13 mouse cellular contexts compared by ENCODE assay signal in the genomic region with DNA sequence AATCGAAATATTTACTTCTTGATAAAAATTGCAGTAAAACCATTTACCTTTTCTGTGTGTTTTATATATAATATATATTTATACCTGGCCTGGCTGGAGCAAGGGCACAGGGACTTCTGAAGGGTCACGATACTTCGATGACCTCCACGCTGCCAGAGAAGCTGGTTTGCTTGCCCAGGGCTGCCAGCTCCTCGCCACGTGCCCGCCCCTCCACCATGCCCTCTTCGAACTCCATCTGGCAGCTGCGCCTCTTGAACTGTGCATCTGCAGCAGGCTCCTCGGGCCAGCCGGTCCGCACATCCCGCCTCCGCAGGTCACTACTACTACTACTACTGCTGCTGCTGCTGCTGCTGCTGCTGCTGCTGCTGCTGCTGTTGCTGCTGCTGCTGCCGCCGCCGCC. TPM values are rescaled to one million over a fixed set of nuclear protein-coding genes. Genes with fewer than 3 reads are reported as not detected.
DNase-seq lines count a peak whose midpoint lies in the region; ATAC-seq and TF ChIP-seq lines count a peak whose summit lies in the region.
"Had no signal": no experiment of that assay in that cellular context is flagged by ENCODE, and none has a peak within 500 bp of the region (broad histone marks: within the 10 kb centered on the region; RNA-seq: fewer than 3 reads in every experiment).

No protein-coding gene starts in this region.

- no peaks in the 10 kb centered on the region for H3K9me3 ChIP-seq in heart, embryonic 11.5 days (replicated peaks; ENCODE audit: control insufficient read depth, low read length)
- H3K9me3 ChIP-seq in lung, embryonic 16.5 days (ENCODE audit: control insufficient read depth, low read length): no peaks in the 10 kb centered on the region
- H3K9me3 ChIP-seq in embryonic facial prominence, embryonic 11.5 days (replicated peaks; ENCODE audit: control insufficient read depth, low read length): no peaks in the 10 kb centered on the region
- no peaks in the 10 kb centered on the region for H3K9me3 ChIP-seq in liver, embryonic 12.5 days (replicated peaks)

- TF ChIP-seq POLR2A in lung, adult 2 months (IDR thresholded peaks at IDR 0.05; ENCODE audit: borderline replicate concordance, extremely low read depth, low read depth, low read length): no peak

- ATAC-seq in heart, embryonic 11.5 days (replicated peaks; ENCODE audit: insufficient number of reproducible peaks, low FRiP score, low TSS enrichment): no peak
- no peak for ATAC-seq in lung, embryonic 16.5 days (ENCODE audit: low read depth)
- ATAC-seq in embryonic facial prominence, embryonic 11.5 days (replicated peaks; ENCODE audit: insufficient number of reproducible peaks, low FRiP score, low TSS enrichment, low read depth): no peak
- ATAC-seq in liver, embryonic 12.5 days: no peak
- ATAC-seq in erythroid progenitor cell, adult 5-6 weeks (replicated peaks; ENCODE audit: low FRiP score, poor library complexity, severe bottlenecking): no peak
- ATAC-seq: inflammation-experienced regulatory T-cells, adult 6 months had no signal

- no peak for TF ChIP-seq CTCF in lung, adult 2 months (IDR thresholded peaks at IDR 0.05; ENCODE audit: insufficient read depth, low read length)

- peaks cover 2% of the 10 kb centered on the region; the same call in 1 of the 2 replicates for H3K36me3 ChIP-seq in heart, embryonic 11.5 days (ENCODE audit: control insufficient read depth, insufficient read depth, low read length)
- no peaks in the 10 kb centered on the region for H3K36me3 ChIP-seq in lung, embryonic 16.5 days (ENCODE audit: control insufficient read depth, insufficient read depth, low read length)
- no peaks in the 10 kb centered on the region for H3K36me3 ChIP-seq in embryonic facial prominence, embryonic 11.5 days (replicated peaks; ENCODE audit: control insufficient read depth, insufficient read depth, low read depth, low read length)
- H3K36me3 ChIP-seq in liver, embryonic 12.5 days: peaks cover 53% of the 10 kb centered on the region

- no peak for DNase-seq in heart, postnatal 10 days
- DNase-seq in lung, adult 2 months: no peak
- DNase-seq in embryonic facial prominence, embryonic 11.5 days (ENCODE audit: low spot score): no peak
- no peak for DNase-seq in urinary bladder, postnatal 14 days (ENCODE audit: low spot score)

- intact Hi-C loops in heart, postnatal 10 days (cut with DNase I): no loop called here

- H3K27ac ChIP-seq in heart, embryonic 11.5 days (ENCODE audit: low read depth, low read length): no peak overlapping the region
- no peak overlapping the region for H3K27ac ChIP-seq in lung, embryonic 16.5 days (ENCODE audit: low read length)
- H3K27ac ChIP-seq in embryonic facial prominence, embryonic 11.5 days (replicated peaks; ENCODE audit: low read depth, low read length): no peak overlapping the region
- no peak overlapping the region for H3K27ac ChIP-seq in liver, embryonic 12.5 days

- peak overlapping the region; percentile 55 for H3K4me2 ChIP-seq in heart, embryonic 11.5 days
- H3K4me2 ChIP-seq in lung, embryonic 16.5 days (ENCODE audit: low read depth, low read length): peak overlapping the region; percentile 53
- H3K4me2 ChIP-seq in embryonic facial prominence, embryonic 11.5 days (ENCODE audit: low read depth, low read length): peak overlapping the region; percentile 56
- H3K4me2 ChIP-seq in liver, embryonic 12.5 days: peak overlapping the region; percentile 51

- H3K9ac ChIP-seq in heart, embryonic 11.5 days (ENCODE audit: low read depth, low read length): no peak overlapping the region
- no peak overlapping the region for H3K9ac ChIP-seq in lung, embryonic 16.5 days (ENCODE audit: low read length)
- H3K9ac ChIP-seq in embryonic facial prominence, embryonic 11.5 days (replicated peaks; ENCODE audit: low read length): no peak overlapping the region
- H3K9ac ChIP-seq in liver, embryonic 12.5 days: no peak overlapping the region

- 37% methylated on average over 15 of the region's 17 CpGs for WGBS in heart, embryonic 11.5 days (ENCODE audit: insufficient replicate concordance)
- 25% methylated on average over 15 of the region's 17 CpGs for WGBS in lung, embryonic 16.5 days
- 73% methylated on average over 17 of the region's 17 CpGs for WGBS in lung, adult 2 months
- 20% methylated on average over 14 of the region's 17 CpGs for WGBS in embryonic facial prominence, embryonic 11.5 days
- 24% methylated on average over 17 of the region's 17 CpGs for WGBS in liver, embryonic 12.5 days (ENCODE audit: insufficient replicate concordance)

- H3K4me3 ChIP-seq in heart, embryonic 11.5 days (ENCODE audit: low read depth, low read length): peak overlapping the region; percentile 25; the same call in 1 of the 2 replicates
- H3K4me3 ChIP-seq in lung, embryonic 16.5 days (ENCODE audit: low read length): peak overlapping the region; percentile 31
- H3K4me3 ChIP-seq in lung, adult 2 months (replicated peaks; ENCODE audit: extremely low read depth, low read depth, low read length): no peak overlapping the region
- H3K4me3 ChIP-seq in embryonic facial prominence, embryonic 11.5 days (ENCODE audit: low read depth, low read length): peak overlapping the region; percentile 30
- H3K4me3 ChIP-seq in liver, embryonic 12.5 days: peak overlapping the region; percentile 14; the same call in 1 of the 2 replicates

- peaks cover 44% of the 10 kb centered on the region for H3K27me3 ChIP-seq in heart, embryonic 11.5 days (ENCODE audit: control insufficient read depth, insufficient read depth, low read length)
- H3K27me3 ChIP-seq in lung, embryonic 16.5 days (ENCODE audit: control insufficient read depth, insufficient read depth, low read depth, low read length): peaks cover 36% of the 10 kb centered on the region
- peaks cover 43% of the 10 kb centered on the region for H3K27me3 ChIP-seq in embryonic facial prominence, embryonic 11.5 days (ENCODE audit: control insufficient read depth, insufficient read depth, low read length)
- H3K27me3 ChIP-seq in liver, embryonic 12.5 days (replicated peaks): peaks cover 91% of the 10 kb centered on the region

- H3K4me1 ChIP-seq in heart, embryonic 11.5 days (ENCODE audit: control insufficient read depth, insufficient read depth, low read length): peaks cover 25% of the 10 kb centered on the region
- peaks cover 21% of the 10 kb centered on the region for H3K4me1 ChIP-seq in lung, embryonic 16.5 days (replicated peaks; ENCODE audit: control insufficient read depth, insufficient read depth, low read length)
- peaks cover 13% of the 10 kb centered on the region for H3K4me1 ChIP-seq in lung, adult 2 months (ENCODE audit: control insufficient read depth, insufficient read depth, low read length)
- H3K4me1 ChIP-seq in embryonic facial prominence, embryonic 11.5 days (ENCODE audit: control insufficient read depth, insufficient read depth, low read length): peaks cover 4% of the 10 kb centered on the region; the same call in 1 of the 2 replicates
- peaks cover 39% of the 10 kb centered on the region for H3K4me1 ChIP-seq in liver, embryonic 12.5 days

RNA-seq across cellular contexts. Expression of a gene that starts 13.9 kb away (rescaled TPM):
- 9.6 and 10.1 TPM in 2 replicates for polyA plus RNA-seq in heart, embryonic 11.5 days (2014; fragmentation: Nextera tagmentation; extraction: Ambion mirVana)
- 10 to 100 TPM; 28.0 to 30.0 TPM for total RNA-seq in heart, postnatal 10 days (2021)
- 2.1 and 2.5 TPM in 2 replicates for polyA plus RNA-seq in lung, embryonic 16.5 days (2015; fragmentation: Nextera tagmentation; extraction: Ambion mirVana)
- 30.1 and 33.3 TPM in 2 replicates for polyA plus RNA-seq in lung, adult 2 months (2012; rRNA removed)
- 3.6 and 4.2 TPM in 2 replicates for polyA plus RNA-seq in embryonic facial prominence, embryonic 11.5 days (2014; fragmentation: Nextera tagmentation; extraction: Ambion mirVana)
- polyA plus RNA-seq in liver, embryonic 12.5 days (2016; fragmentation: Nextera tagmentation; extraction: Ambion mirVana): 7.4 and 7.5 TPM in 2 replicates
- 21.6 and 23.5 TPM in 2 replicates for total RNA-seq in erythroid progenitor cell, adult 5-6 weeks (2015; ENCODE audit: low replicate concordance)
- 8.1 and 11.2 TPM in 2 replicates for total RNA-seq in erythroid progenitor cell, adult 5-6 weeks (2017; ENCODE audit: low replicate concordance)
- polyA plus RNA-seq: inflammation-experienced regulatory T-cells, adult 6 months had no signal

RNA-seq across cellular contexts. Expression of a gene that starts 20.9 kb away (rescaled TPM):
- 48.3 and 50.3 TPM in 2 replicates for polyA plus RNA-seq in heart, embryonic 11.5 days (2014; fragmentation: Nextera tagmentation; extraction: Ambion mirVana)
- 10 to 100 TPM; 39.4 to 43.2 TPM for total RNA-seq in heart, postnatal 10 days (2021)
- polyA plus RNA-seq in lung, embryonic 16.5 days (2015; fragmentation: Nextera tagmentation; extraction: Ambion mirVana): 76.3 and 83.9 TPM in 2 replicates
- polyA plus RNA-seq in lung, adult 2 months (2012; rRNA removed): 40.6 and 54.0 TPM in 2 replicates
- 60.2 and 62.9 TPM in 2 replicates for polyA plus RNA-seq in embryonic facial prominence, embryonic 11.5 days (2014; fragmentation: Nextera tagmentation; extraction: Ambion mirVana)
- polyA plus RNA-seq in liver, embryonic 12.5 days (2016; fragmentation: Nextera tagmentation; extraction: Ambion mirVana): 62.9 and 64.6 TPM in 2 replicates
- 74.6 and 92.6 TPM in 2 replicates for total RNA-seq in erythroid progenitor cell, adult 5-6 weeks (2015; ENCODE audit: low replicate concordance)
- total RNA-seq in erythroid progenitor cell, adult 5-6 weeks (2017; ENCODE audit: low replicate concordance): 59.1 and 69.3 TPM in 2 replicates

RNA-seq across cellular contexts. Expression of a gene that starts 38.8 kb away (rescaled TPM):
- polyA plus RNA-seq in heart, embryonic 11.5 days (2014; fragmentation: Nextera tagmentation; extraction: Ambion mirVana): not detected in 2 replicates
- not detected for total RNA-seq in heart, postnatal 10 days (2021)
- not detected in 2 replicates for polyA plus RNA-seq in lung, embryonic 16.5 days (2015; fragmentation: Nextera tagmentation; extraction: Ambion mirVana)
- not detected in 2 replicates for polyA plus RNA-seq in lung, adult 2 months (2012; rRNA removed)
- not detected in 2 replicates for polyA plus RNA-seq in embryonic facial prominence, embryonic 11.5 days (2014; fragmentation: Nextera tagmentation; extraction: Ambion mirVana)
- not detected in 2 replicates for polyA plus RNA-seq in liver, embryonic 12.5 days (2016; fragmentation: Nextera tagmentation; extraction: Ambion mirVana)
- total RNA-seq in erythroid progenitor cell, adult 5-6 weeks (2015; ENCODE audit: low replicate concordance): not detected in 2 replicates
- not detected in 2 replicates for total RNA-seq in erythroid progenitor cell, adult 5-6 weeks (2017; ENCODE audit: low replicate concordance)
- total RNA-seq: adrenal gland, adult 18-20 months; left cerebral cortex, postnatal 14 days had no signal
- polyA plus RNA-seq: inflammation-experienced regulatory T-cells, adult 6 months; small intestine, adult 2 months; urinary bladder, adult 2 months had no signal

RNA-seq across cellular contexts. Expression of a gene that starts 54.1 kb away (rescaled TPM):
- not detected in 2 replicates for polyA plus RNA-seq in heart, embryonic 11.5 days (2014; fragmentation: Nextera tagmentation; extraction: Ambion mirVana)
- not detected for total RNA-seq in heart, postnatal 10 days (2021)
- not detected in 2 replicates for polyA plus RNA-seq in lung, embryonic 16.5 days (2015; fragmentation: Nextera tagmentation; extraction: Ambion mirVana)
- polyA plus RNA-seq in lung, adult 2 months (2012; rRNA removed): not detected in 2 replicates
- not detected in 2 replicates for polyA plus RNA-seq in embryonic facial prominence, embryonic 11.5 days (2014; fragmentation: Nextera tagmentation; extraction: Ambion mirVana)
- not detected in 2 replicates for polyA plus RNA-seq in liver, embryonic 12.5 days (2016; fragmentation: Nextera tagmentation; extraction: Ambion mirVana)
- not detected in 2 replicates for total RNA-seq in erythroid progenitor cell, adult 5-6 weeks (2015; ENCODE audit: low replicate concordance)
- not detected in 2 replicates for total RNA-seq in erythroid progenitor cell, adult 5-6 weeks (2017; ENCODE audit: low replicate concordance)
- total RNA-seq: adrenal gland, adult 18-20 months; left cerebral cortex, postnatal 14 days had no signal
- polyA plus RNA-seq: inflammation-experienced regulatory T-cells, adult 6 months; small intestine, adult 2 months; urinary bladder, adult 2 months had no signal
